Comparison of ENCODE assay signal across 33 mouse cellular contexts in genomic region chr4:63373404-63373803, GRCm38 (mm10). TPM values are rescaled to one million over a fixed set of nuclear protein-coding genes. Genes with fewer than 3 reads are reported as not detected.
DNase-seq lines count a peak whose midpoint lies in the region; ATAC-seq lines count a peak whose summit lies in the region.
"Had no signal": no experiment of that assay in that cellular context is flagged by ENCODE, and none has a peak within 500 bp of the region (broad histone marks: within the 10 kb centered on the region; RNA-seq: fewer than 3 reads in every experiment).

No protein-coding gene starts in this region.

- peak overlapping the region; percentile 60 for H3K4me2 ChIP-seq in liver, embryonic 13.5 days
- H3K4me2 ChIP-seq in forebrain, embryonic 12.5 days: no peak overlapping the region
- H3K4me2 ChIP-seq in hindbrain, embryonic 16.5 days (ENCODE audit: low read length): no peak overlapping the region
- H3K4me2 ChIP-seq: embryonic facial prominence, embryonic 13.5 days; heart, embryonic 11.5 days; hindbrain, embryonic 13.5 days; lung, embryonic 14.5 days; midbrain, embryonic 12.5 days; neural tube, embryonic 13.5 days had no signal

- ATAC-seq in liver, embryonic 13.5 days (ENCODE audit: low read depth): peak; percentile 72
- peak; percentile 21 for ATAC-seq in megakaryocyte progenitor cell, adult 5-6 weeks (replicated peaks; ENCODE audit: poor library complexity)
- no peak for ATAC-seq in forebrain, embryonic 12.5 days (ENCODE audit: low FRiP score)
- no peak for ATAC-seq in hindbrain, embryonic 16.5 days
- ATAC-seq: intestine, postnatal 0 days had no signal

- no peaks in the 10 kb centered on the region for H3K9me3 ChIP-seq in erythroblast, embryonic 14.5 days (ENCODE audit: control insufficient read depth, low read length)
- no peaks in the 10 kb centered on the region for H3K9me3 ChIP-seq in liver, embryonic 13.5 days (replicated peaks)
- no peaks in the 10 kb centered on the region for H3K9me3 ChIP-seq in forebrain, embryonic 12.5 days
- H3K9me3 ChIP-seq in hindbrain, embryonic 16.5 days (ENCODE audit: control insufficient read depth, low read length): no peaks in the 10 kb centered on the region
- H3K9me3 ChIP-seq: embryonic facial prominence, embryonic 13.5 days; hindbrain, embryonic 13.5 days; midbrain, embryonic 12.5 days; neural tube, embryonic 13.5 days had no signal

- H3K27ac ChIP-seq in liver, embryonic 13.5 days: peak overlapping the region; percentile 99
- no peak overlapping the region for H3K27ac ChIP-seq in forebrain, embryonic 12.5 days
- no peak overlapping the region for H3K27ac ChIP-seq in hindbrain, embryonic 16.5 days (ENCODE audit: low read depth, low read length)
- H3K27ac ChIP-seq: embryonic facial prominence, embryonic 13.5 days; hindbrain, embryonic 13.5 days; midbrain, embryonic 12.5 days; neural tube, embryonic 13.5 days had no signal

- no peaks in the 10 kb centered on the region for H3K27me3 ChIP-seq in erythroblast, embryonic 14.5 days (ENCODE audit: control insufficient read depth)
- H3K27me3 ChIP-seq in liver, embryonic 13.5 days: no peaks in the 10 kb centered on the region
- H3K27me3 ChIP-seq in forebrain, embryonic 12.5 days: no peaks in the 10 kb centered on the region
- H3K27me3 ChIP-seq in hindbrain, embryonic 16.5 days (replicated peaks; ENCODE audit: control insufficient read depth, insufficient read depth, low read length): no peaks in the 10 kb centered on the region
- H3K27me3 ChIP-seq: embryonic facial prominence, embryonic 13.5 days; hindbrain, embryonic 13.5 days; midbrain, embryonic 12.5 days; neural tube, embryonic 13.5 days had no signal

- WGBS in liver, embryonic 13.5 days (ENCODE audit: insufficient replicate concordance): 45% methylated on average over 8 of the region's 8 CpGs
- 92% methylated on average over 8 of the region's 8 CpGs for WGBS in forebrain, embryonic 12.5 days
- 88% methylated on average over 8 of the region's 8 CpGs for WGBS in hindbrain, embryonic 16.5 days

- DNase-seq in spleen, postnatal 10 days (ENCODE audit: low spot score in 2 of 2): peak; percentile 50 to 58
- DNase-seq in spleen, postnatal 14 days (ENCODE audit: low spot score in 2 of 2): no peak
- DNase-seq in liver, embryonic 13.5 days: peak; percentile 30
- no peak for DNase-seq in left cerebral cortex, postnatal 14 days (ENCODE audit: low spot score in 2 of 2)
- DNase-seq: adrenal gland, postnatal 10 days; cerebellum, adult 11-12 months; cerebellum, adult 9-11 months; gastrocnemius, postnatal 25 days; heart, adult 18-20 months; heart, postnatal 4 days; kidney, postnatal 14 days; layer of hippocampus, adult 9-11 months; left cerebral cortex, postnatal 4 days; lung, embryonic 14.5 days; lung, postnatal 14 days had no signal

- H3K4me3 ChIP-seq in erythroblast, embryonic 14.5 days (replicated peaks): peak overlapping the region; percentile 37
- H3K4me3 ChIP-seq in liver, embryonic 13.5 days (replicated peaks): peak overlapping the region; percentile 14; the same call in 1 of the 2 replicates
- no peak overlapping the region for H3K4me3 ChIP-seq in forebrain, embryonic 12.5 days (replicated peaks)
- no peak overlapping the region for H3K4me3 ChIP-seq in hindbrain, embryonic 16.5 days (ENCODE audit: low read length)
- H3K4me3 ChIP-seq: embryonic facial prominence, embryonic 13.5 days; hindbrain, embryonic 13.5 days; midbrain, embryonic 12.5 days; neural tube, embryonic 13.5 days had no signal

- peaks cover 77% of the 10 kb centered on the region for H3K4me1 ChIP-seq in erythroblast, embryonic 14.5 days (ENCODE audit: control insufficient read depth)
- H3K4me1 ChIP-seq in liver, embryonic 13.5 days (replicated peaks): peaks cover 63% of the 10 kb centered on the region
- 0 out of 2 replicates have a peak, but pooled peaks cover 6% of the 10 kb centered on the region for H3K4me1 ChIP-seq in forebrain, embryonic 12.5 days
- H3K4me1 ChIP-seq in hindbrain, embryonic 16.5 days (ENCODE audit: control insufficient read depth, insufficient read depth, low read depth, low read length): no peaks in the 10 kb centered on the region
- H3K4me1 ChIP-seq: embryonic facial prominence, embryonic 13.5 days; midbrain, embryonic 12.5 days; neural tube, embryonic 13.5 days had no signal

- intact Hi-C loops in left cerebral cortex, postnatal 14 days (cut with DNase I): no loop called here

- peaks cover 91% of the 10 kb centered on the region for H3K36me3 ChIP-seq in erythroblast, embryonic 14.5 days (ENCODE audit: control insufficient read depth)
- H3K36me3 ChIP-seq in liver, embryonic 13.5 days: peaks cover 37% of the 10 kb centered on the region
- H3K36me3 ChIP-seq in forebrain, embryonic 12.5 days (replicated peaks): peaks cover 94% of the 10 kb centered on the region
- peaks cover 3% of the 10 kb centered on the region; the same call in 1 of the 2 replicates for H3K36me3 ChIP-seq in hindbrain, embryonic 16.5 days (ENCODE audit: control insufficient read depth, insufficient read depth, low read length)
- H3K36me3 ChIP-seq: G1E had no signal

- peak overlapping the region; percentile 64; the same call in 1 of the 2 replicates for H3K9ac ChIP-seq in liver, embryonic 13.5 days
- no peak overlapping the region for H3K9ac ChIP-seq in forebrain, embryonic 12.5 days
- H3K9ac ChIP-seq in hindbrain, embryonic 16.5 days (ENCODE audit: low read depth, low read length): no peak overlapping the region
- H3K9ac ChIP-seq: embryonic facial prominence, embryonic 13.5 days; hindbrain, embryonic 13.5 days; lung, embryonic 14.5 days; midbrain, embryonic 12.5 days; neural tube, embryonic 13.5 days had no signal

RNA-seq across cellular contexts. Expression of gene Orm2, which starts 11.2 kb away (rescaled TPM):
- not detected in 2 replicates for polyA plus RNA-seq in erythroblast, embryonic 14.5 days (2012)
- polyA plus RNA-seq in liver, embryonic 13.5 days (2015; fragmentation: Nextera tagmentation; extraction: Ambion mirVana): not detected in 2 replicates
- total RNA-seq in megakaryocyte progenitor cell, adult 5-6 weeks (2015): not detected in 2 replicates
- total RNA-seq in megakaryocyte progenitor cell, adult 5-6 weeks (2017): not detected in 2 replicates
- total RNA-seq in left cerebral cortex, postnatal 14 days (2021): not detected
- not detected in 2 replicates for polyA plus RNA-seq in forebrain, embryonic 12.5 days (2016; fragmentation: Nextera tagmentation; extraction: Ambion mirVana)
- not detected in 2 replicates for polyA plus RNA-seq in hindbrain, embryonic 16.5 days (2015; fragmentation: Nextera tagmentation; extraction: Ambion mirVana)
- total RNA-seq: common myeloid progenitor, adult 5-6 weeks; G1E; heart, postnatal 4 days; left cerebral cortex, adult 8-10 months; left cerebral cortex, postnatal 4 days had no signal
- polyA plus RNA-seq: embryonic facial prominence, embryonic 13.5 days; forebrain, embryonic 14.5 days; G1E; heart, embryonic 11.5 days; heart, embryonic 16.5 days; hindbrain, embryonic 13.5 days; intestine, postnatal 0 days; kidney, embryonic 14.5 days; limb, embryonic 14.5 days; lung, embryonic 14.5 days; midbrain, embryonic 12.5 days; neural tube, embryonic 13.5 days; testis, adult 2 months had no signal

RNA-seq across cellular contexts. Expression of gene Orm3, which starts 17.4 kb away (rescaled TPM):
- polyA plus RNA-seq in erythroblast, embryonic 14.5 days (2012): not detected in 2 replicates
- not detected in 2 replicates for polyA plus RNA-seq in liver, embryonic 13.5 days (2015; fragmentation: Nextera tagmentation; extraction: Ambion mirVana)
- not detected in 2 replicates for total RNA-seq in megakaryocyte progenitor cell, adult 5-6 weeks (2015)
- not detected in 2 replicates for total RNA-seq in megakaryocyte progenitor cell, adult 5-6 weeks (2017)
- total RNA-seq in left cerebral cortex, postnatal 14 days (2021): not detected
- not detected in 2 replicates for polyA plus RNA-seq in forebrain, embryonic 12.5 days (2016; fragmentation: Nextera tagmentation; extraction: Ambion mirVana)
- polyA plus RNA-seq in hindbrain, embryonic 16.5 days (2015; fragmentation: Nextera tagmentation; extraction: Ambion mirVana): not detected in 2 replicates
- total RNA-seq: common myeloid progenitor, adult 5-6 weeks; G1E; heart, postnatal 4 days; left cerebral cortex, adult 8-10 months; left cerebral cortex, postnatal 4 days had no signal
- polyA plus RNA-seq: embryonic facial prominence, embryonic 13.5 days; forebrain, embryonic 14.5 days; G1E; heart, embryonic 11.5 days; heart, embryonic 16.5 days; hindbrain, embryonic 13.5 days; intestine, postnatal 0 days; kidney, embryonic 14.5 days; limb, embryonic 14.5 days; lung, embryonic 14.5 days; midbrain, embryonic 12.5 days; neural tube, embryonic 13.5 days; testis, adult 2 months had no signal

RNA-seq across cellular contexts. Expression of gene Orm1, which starts 29.0 kb away (rescaled TPM):
- polyA plus RNA-seq in erythroblast, embryonic 14.5 days (2012): not detected in 2 replicates
- not detected in 2 replicates for polyA plus RNA-seq in liver, embryonic 13.5 days (2015; fragmentation: Nextera tagmentation; extraction: Ambion mirVana)
- total RNA-seq in megakaryocyte progenitor cell, adult 5-6 weeks (2015): 1.5 and 4.2 TPM in 2 replicates
- total RNA-seq in megakaryocyte progenitor cell, adult 5-6 weeks (2017): 4.7 and 6.6 TPM in 2 replicates
- not detected for total RNA-seq in left cerebral cortex, postnatal 14 days (2021)
- polyA plus RNA-seq in forebrain, embryonic 12.5 days (2016; fragmentation: Nextera tagmentation; extraction: Ambion mirVana): not detected in 2 replicates
- not detected in 2 replicates for polyA plus RNA-seq in hindbrain, embryonic 16.5 days (2015; fragmentation: Nextera tagmentation; extraction: Ambion mirVana)
- total RNA-seq: G1E; heart, postnatal 4 days; left cerebral cortex, adult 8-10 months; left cerebral cortex, postnatal 4 days had no signal
- polyA plus RNA-seq: embryonic facial prominence, embryonic 13.5 days; forebrain, embryonic 14.5 days; G1E; heart, embryonic 11.5 days; heart, embryonic 16.5 days; hindbrain, embryonic 13.5 days; intestine, postnatal 0 days; kidney, embryonic 14.5 days; lung, embryonic 14.5 days; midbrain, embryonic 12.5 days; neural tube, embryonic 13.5 days; testis, adult 2 months had no signal

RNA-seq across cellular contexts. Expression of gene Akna, which starts 29.8 kb away (rescaled TPM):
- 1.3 and 1.6 TPM in 2 replicates for polyA plus RNA-seq in erythroblast, embryonic 14.5 days (2012)
- 3.0 and 3.8 TPM in 2 replicates for polyA plus RNA-seq in liver, embryonic 13.5 days (2015; fragmentation: Nextera tagmentation; extraction: Ambion mirVana)
- 20.9 and 26.7 TPM in 2 replicates for total RNA-seq in megakaryocyte progenitor cell, adult 5-6 weeks (2015)
- total RNA-seq in megakaryocyte progenitor cell, adult 5-6 weeks (2017): 11.8 and 13.7 TPM in 2 replicates
- 1 to 10 TPM; 3.9 to 4.0 TPM for total RNA-seq in left cerebral cortex, postnatal 14 days (2021)
- 24.6 and 29.3 TPM in 2 replicates for polyA plus RNA-seq in forebrain, embryonic 12.5 days (2016; fragmentation: Nextera tagmentation; extraction: Ambion mirVana)
- 4.6 and 6.5 TPM in 2 replicates for polyA plus RNA-seq in hindbrain, embryonic 16.5 days (2015; fragmentation: Nextera tagmentation; extraction: Ambion mirVana)

Comparison
In these comparisons a context has a peak if more than half of its experiments do, and no peak if none do; other contexts are left out.
1. DNase-seq: peak in spleen, postnatal 10 days (2 of 2) and liver, embryonic 13.5 days (single experiment); none in spleen, postnatal 14 days (0 of 2) and left cerebral cortex, postnatal 14 days (0 of 2).
2. H3K4me3 ChIP-seq: peak in erythroblast, embryonic 14.5 days (single experiment) and liver, embryonic 13.5 days (single experiment); none in forebrain, embryonic 12.5 days (single experiment) and hindbrain, embryonic 16.5 days (single experiment).
3. ATAC-seq: peak in liver, embryonic 13.5 days (single experiment) and megakaryocyte progenitor cell, adult 5-6 weeks (single experiment); none in forebrain, embryonic 12.5 days (single experiment) and hindbrain, embryonic 16.5 days (single experiment).